Mouse (Mus musculus): Measurements from ENCODE around the gene Atg4a-ps.

DNA sequence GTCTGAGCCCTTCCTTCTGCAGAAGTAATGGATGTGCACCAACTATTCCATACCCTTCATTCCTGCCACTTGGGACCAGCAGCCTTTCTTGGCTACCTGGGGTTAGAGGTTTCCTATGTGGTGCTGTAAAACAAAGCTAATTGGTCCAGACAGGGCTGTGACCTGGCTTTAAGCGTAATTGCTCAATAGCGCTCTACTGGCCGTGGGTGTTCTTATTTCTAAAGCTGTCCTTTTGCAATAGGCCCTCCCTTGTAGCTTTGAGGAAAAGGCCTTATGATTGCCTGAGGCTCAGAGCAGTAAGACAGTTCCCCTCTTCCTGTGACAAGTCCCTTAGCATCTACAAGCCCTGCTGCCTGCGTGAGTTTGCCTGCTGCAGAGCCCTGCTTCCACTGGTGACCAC lies 48.3 kb downstream of the Atg4a-ps start:
- TF ChIP-seq MXI1 (IDR thresholded peaks at IDR 0.05; ENCODE audit: low read depth, low read length) (no peak), RAD21 (IDR thresholded peaks at IDR 0.05; ENCODE audit: low read depth, low read length) (no peak), ZC3H11A (IDR thresholded peaks at IDR 0.05; ENCODE audit: low read depth, low read length) (no peak), JUND (conservative IDR thresholded peaks at IDR 0.05; ENCODE audit: low read depth, low read length) (no peak), POLR2A (IDR thresholded peaks at IDR 0.05; ENCODE audit: low read depth, low read length) (no peak), CTCF (conservative IDR thresholded peaks at IDR 0.05 in 1 of 2, IDR thresholded peaks at IDR 0.05 in 1 of 2; ENCODE audit: low read depth in 2 of 2, low read length in 2 of 2) (no peak), ZNF384 (IDR thresholded peaks at IDR 0.05; ENCODE audit: low read depth, low read length) (no peak), MAX (IDR thresholded peaks at IDR 0.05; ENCODE audit: low read length) (no peak)

Measured in CH12.LX (cell line).